Mouse (Mus musculus) limb, embryonic 14.5 days (tissue): Measurements from ENCODE around the gene Ppdpf. TPM values are rescaled to one million over a fixed set of nuclear protein-coding genes. Genes with fewer than 3 reads are reported as not detected.

ENCODE experiments used
- ATAC-seq: fragments of 200-750 bp; cut with Nextera tagmentation; 2 replicates; pipeline ENCODE4 v1.8.0; 2017; ENCODE audit warnings: low read depth, moderate number of reproducible peaks, moderate TSS enrichment; ENCODE audit not compliant: low FRiP score
- DNase-seq: peaks from one replicate; pipeline ENCODE4 v3.0.0-alpha.2; 2015; ENCODE audit warnings: low spot score
- H3K27ac ChIP-seq: fragments of 300-500 bp; sonication (generic); replicated peaks from 2 replicates; pipeline ENCODE4 v1.5.1; 2014; ENCODE audit warnings: low read depth, mild to moderate bottlenecking, low read length, moderate library complexity, mixed read lengths
- H3K27me3 ChIP-seq: fragments of 300-500 bp; sonication (generic); 2 replicates; pipeline ENCODE4 v1.6.1; 2014; ENCODE audit warnings: low read length, mixed read lengths; ENCODE audit not compliant: control insufficient read depth, insufficient read depth
- H3K36me3 ChIP-seq: fragments of 300-500 bp; sonication (generic); 2 replicates; pipeline ENCODE4 v1.6.1; 2014; ENCODE audit warnings: mild to moderate bottlenecking, low read length, moderate library complexity, mixed read lengths; ENCODE audit not compliant: control insufficient read depth, insufficient read depth
- H3K4me1 ChIP-seq: fragments of 300-500 bp; sonication (generic); 2 replicates; pipeline ENCODE4 v1.6.1; 2014; ENCODE audit warnings: antibody characterized with exemption, low read length, mixed read lengths; ENCODE audit not compliant: control insufficient read depth, insufficient read depth
- H3K4me2 ChIP-seq: fragments of 300-500 bp; sonication (generic); replicated peaks from 2 replicates; pipeline ENCODE4 v1.6.1; 2014; ENCODE audit warnings: low read depth, mild to moderate bottlenecking, low read length, moderate library complexity; ENCODE audit not compliant: severe bottlenecking
- H3K4me3 ChIP-seq: fragments of 300-500 bp; sonication (generic); replicated peaks from 2 replicates; pipeline ENCODE4 v1.5.1; 2014; ENCODE audit warnings: low read length
- H3K9ac ChIP-seq: fragments of 300-500 bp; sonication (generic); 2 replicates; pipeline ENCODE4 v1.6.1; 2014; ENCODE audit warnings: mild to moderate bottlenecking, low read depth, low read length, moderate library complexity; ENCODE audit not compliant: severe bottlenecking
- H3K9me3 ChIP-seq: fragments of 300-500 bp; sonication (generic); 2 replicates; pipeline ENCODE4 v1.6.1; 2016; ENCODE audit warnings: low read length; ENCODE audit not compliant: control insufficient read depth
- POLR2A ChIP-seq: fragments of 200-500 bp; IDR thresholded peaks from 2 replicates; pipeline ENCODE4 v1.8.0; 2012; ENCODE audit warnings: inconsistent platforms, mild to moderate bottlenecking, moderate library complexity, borderline replicate concordance; ENCODE audit not compliant: insufficient read depth, insufficient read length; ENCODE audit errors: extremely low read depth
- WGBS: fragments of 180-500 bp; shearing (Covaris S2); extraction: QIAGEN DNeasy Blood & Tissue Kit; methylation state at CpG from one replicate; pipeline ENCODE4 v1.1.7; 2014; 5-methylcytosine and 5-hydroxymethylcytosine counted together
- polyA plus RNA-seq, 2 experiments: library from polyadenylated mRNA; depleted of rRNA in 1 of 2; stranded (reverse) in 1 of 2; unstranded in 1 of 2; fragments of >200 nt; fragmentation: Nextera tagmentation in 1 of 2; extraction: Ambion mirVana in 1 of 2; gene quantifications; 2 replicates each; pipeline versions ENCODE4 v1.2.1 to v1.2.3; 2012 to 2014

The Ppdpf gene
- polyA plus RNA-seq, 2 experiments: 148 to 294 TPM

- ATAC-seq: no peak
- Histone ChIP-seq H3K9ac (no peak overlapping the region), H3K36me3 (peaks cover 12% of the 10 kb centered on the region; the same call in 1 of the 2 replicates), H3K4me2 (no peak overlapping the region), H3K27me3 (no peaks in the 10 kb centered on the region), H3K9me3 (no peaks in the 10 kb centered on the region), H3K4me3 (no peak overlapping the region), H3K4me1 (peaks cover 8% of the 10 kb centered on the region; the same call in 1 of the 2 replicates), H3K27ac (no peak overlapping the region)
- TF ChIP-seq POLR2A: no peak
- DNase-seq: no peak
- 66% methylated on average over 3 of the region's 3 CpGs for WGBS
Measured at GRCm38 (mm10) chr2:181193044-181193443, 6.0 kb downstream of the Ppdpf start.

- WGBS: 83% methylated on average over 4 of the region's 4 CpGs
- no peaks in the 10 kb centered on the region for H3K4me1 ChIP-seq
- ATAC-seq: no peak
- TF ChIP-seq POLR2A: no peak
- no peak for DNase-seq
- no peak overlapping the region for H3K9ac ChIP-seq
- H3K27me3 ChIP-seq: no peaks in the 10 kb centered on the region
- no peak overlapping the region for H3K4me2 ChIP-seq
- no peaks in the 10 kb centered on the region for H3K36me3 ChIP-seq
- H3K4me3 ChIP-seq: no peak overlapping the region
- no peak overlapping the region for H3K27ac ChIP-seq
- H3K9me3 ChIP-seq: no peaks in the 10 kb centered on the region
Measured at GRCm38 (mm10) chr2:181196628-181197300, 9.7 kb downstream of the Ppdpf start.

- WGBS: 62% methylated on average over 3 of the region's 3 CpGs
- ATAC-seq (no peak), DNase-seq (no peak)
- H3K9ac ChIP-seq: no peak overlapping the region
- H3K4me2 ChIP-seq: no peak overlapping the region
- H3K4me1 ChIP-seq: no peaks in the 10 kb centered on the region
- no peaks in the 10 kb centered on the region for H3K36me3 ChIP-seq
- no peak overlapping the region for H3K4me3 ChIP-seq
- no peaks in the 10 kb centered on the region for H3K9me3 ChIP-seq
- no peak overlapping the region for H3K27ac ChIP-seq
- no peaks in the 10 kb centered on the region for H3K27me3 ChIP-seq
- TF ChIP-seq POLR2A: no peak
Measured at GRCm38 (mm10) chr2:181201606-181202005, 14.6 kb downstream of the Ppdpf start.

GRCm38 (mm10) chr2:181202422-181202821 is 15.4 kb downstream of the Ppdpf start, which contains the start of gene Ptk6:
TSS of gene Ptk6 (minus strand) at chr2:181202789.
- H3K27me3 ChIP-seq: no peaks in the 10 kb centered on the region
- H3K4me2 ChIP-seq: no peak within 1 kb of the TSS
- H3K27ac ChIP-seq: no peak within 1 kb of the TSS
- no peak for ATAC-seq
- no peaks in the 10 kb centered on the region for H3K9me3 ChIP-seq
- H3K9ac ChIP-seq: no peak within 1 kb of the TSS
- DNase-seq: no peak
- no peak within 1 kb of the TSS for H3K4me3 ChIP-seq
- H3K4me1 ChIP-seq: no peaks in the 10 kb centered on the region
- no peaks in the 10 kb centered on the region for H3K36me3 ChIP-seq
- TF ChIP-seq POLR2A: no peak
- 85% methylated on average over 3 of the region's 3 CpGs for WGBS

GRCm38 (mm10) chr2:181202886-181203285 is 15.8 kb downstream of the Ppdpf start:
- Histone ChIP-seq H3K9ac (no peak overlapping the region), H3K4me1 (no peaks in the 10 kb centered on the region), H3K4me2 (no peak overlapping the region), H3K36me3 (no peaks in the 10 kb centered on the region), H3K4me3 (no peak overlapping the region), H3K9me3 (no peaks in the 10 kb centered on the region), H3K27me3 (no peaks in the 10 kb centered on the region), H3K27ac (no peak overlapping the region)
- no peak for TF ChIP-seq POLR2A
- no peak for DNase-seq
- WGBS: 78% methylated on average over 6 of the region's 6 CpGs
- no peak for ATAC-seq

- no peak for DNase-seq
- H3K27me3 ChIP-seq: no peaks in the 10 kb centered on the region
- no peak overlapping the region for H3K4me2 ChIP-seq
- H3K9me3 ChIP-seq: no peaks in the 10 kb centered on the region
- WGBS: 82% methylated on average over 5 of the region's 5 CpGs
- no peaks in the 10 kb centered on the region for H3K4me1 ChIP-seq
- H3K27ac ChIP-seq: no peak overlapping the region
- no peaks in the 10 kb centered on the region for H3K36me3 ChIP-seq
- TF ChIP-seq POLR2A: no peak
- no peak overlapping the region for H3K9ac ChIP-seq
- H3K4me3 ChIP-seq: no peak overlapping the region
- ATAC-seq: no peak
Measured at GRCm38 (mm10) chr2:181205678-181206077, 18.6 kb downstream of the Ppdpf start.
